Mouse (Mus musculus) adrenal gland, adult 10 weeks (tissue): ENCODE results near the gene Gm7876. TPM values are rescaled to one million over a fixed set of nuclear protein-coding genes. Genes with fewer than 3 reads are reported as not detected.

Source experiments
- polyA plus RNA-seq: library from polyadenylated mRNA; stranded (reverse); fragments of 350-450 nt; fragmentation: Illumina TruSeq; extraction: RNeasy Lipid Tissue Mini Kit (QIAGEN cat#74804); gene quantifications from one replicate; pipeline ENCODE4 v1.2.3, GENCODE M21; 2014; ENCODE audit warnings: low read depth, low replicate concordance

Gm7876 gene
- not detected for polyA plus RNA-seq

GRCm38 (mm10) chr14:4708938-4709337 is at the start of gene Gm7876:
TSS of gene Gm7876 (plus strand) at chr14:4709238.

GRCm38 (mm10) chr14:4663892-4664291 is 45.1 kb upstream of the Gm7876 start, which contains the start of gene Gm3239:
TSS of gene Gm3239 (plus strand) at chr14:4664192.

GRCm38 (mm10) chr14:4726038-4726880 is 17.2 kb downstream of the Gm7876 start, which contains the start of gene Gm3252:
TSS of gene Gm3252 (plus strand) at chr14:4726775.

Other genes starting within 250 kb of the Gm7876 start
- not detected for gene Gm3182, start 227.5 kb upstream of the Gm7876 start, polyA plus RNA-seq
- gene Gm3047, start 153.8 kb upstream of the Gm7876 start, polyA plus RNA-seq, result not detected
- not detected for gene Gm8159, start 76.9 kb upstream of the Gm7876 start, polyA plus RNA-seq
- gene Gm3239, start 45.0 kb upstream of the Gm7876 start, polyA plus RNA-seq, result not detected
- not detected for gene Gm3252, start 17.5 kb downstream of the Gm7876 start, polyA plus RNA-seq
- gene Gm9602, start 67.1 kb downstream of the Gm7876 start, polyA plus RNA-seq, result not detected
- not detected for gene Gm3269, start 128.9 kb downstream of the Gm7876 start, polyA plus RNA-seq
- gene Gm3264, start 146.3 kb downstream of the Gm7876 start, polyA plus RNA-seq, result not detected
- not detected for gene Gm3278, start 183.2 kb downstream of the Gm7876 start, polyA plus RNA-seq